Mouse (Mus musculus) testis, adult 2 months (tissue): ENCODE results near the gene Fancd2.

ENCODE experiments used
- CTCF ChIP-seq: fragments of 200-500 bp; IDR thresholded peaks from 2 replicates; pipeline ENCODE4 v1.5.1; 2012; ENCODE audit warnings: low read depth, mild to moderate bottlenecking, inconsistent platforms, low read length, moderate library complexity; ENCODE audit not compliant: control insufficient read depth, insufficient read depth, insufficient replicate concordance
- POLR2A ChIP-seq: fragments of 200-500 bp; IDR thresholded peaks from 2 replicates; pipeline ENCODE4 v1.6.1; 2012; ENCODE audit warnings: low read depth, mild to moderate bottlenecking, inconsistent platforms, low read length, moderate library complexity; ENCODE audit not compliant: control insufficient read depth

- TF ChIP-seq POLR2A (no peak), CTCF (no peak)
Measured at GRCm38 (mm10) chr6:113599833-113600232, 68.4 kb downstream of the Fancd2 start.
